Mouse (Mus musculus): ENCODE measurements around the gene Zfand3. TPM values are rescaled to one million over a fixed set of nuclear protein-coding genes. Genes with fewer than 3 reads are reported as not detected.

The Zfand3 gene
- polyA plus RNA-seq, 1 experiment from 2014 or later = 49.9 TPM

DNA sequence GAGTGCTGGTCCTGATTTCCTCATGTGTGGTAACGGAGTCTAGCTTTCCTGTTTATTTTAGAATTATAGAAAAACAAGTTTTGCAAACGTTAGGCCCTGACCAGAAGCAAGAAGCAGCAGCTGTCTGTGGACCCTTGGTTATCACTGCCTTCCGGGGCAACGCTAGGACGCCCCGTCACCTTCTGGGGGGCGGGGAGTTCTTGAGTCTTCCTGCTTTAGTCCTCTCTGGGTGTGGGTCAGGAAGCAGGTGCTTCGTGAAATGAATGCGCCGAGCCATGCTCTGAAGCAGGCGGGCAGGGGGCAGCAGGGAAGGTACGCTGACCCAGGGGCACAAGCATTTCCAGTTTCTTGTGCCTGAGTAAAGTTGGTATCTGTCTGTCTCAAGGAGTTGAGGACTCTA lies 129.1 kb downstream of the Zfand3 start:
- no peaks in the 10 kb centered on the region for H3K27me3 ChIP-seq (ENCODE audit: control insufficient read depth, insufficient read depth, low read length)
- H3K4me1 ChIP-seq (ENCODE audit: control insufficient read depth, insufficient read depth, low read length) = peaks cover 12% of the 10 kb centered on the region; the same call in 1 of the 2 replicates
- 91% methylated on average over 12 of the region's 12 CpGs for WGBS
- no peak overlapping the region for H3K27ac ChIP-seq (replicated peaks; ENCODE audit: low read depth, low read length)
- H3K4me3 ChIP-seq (replicated peaks; ENCODE audit: low read depth, low read length) = no peak overlapping the region
- no peak for DNase-seq
- H3K4me2 ChIP-seq (ENCODE audit: low read length) = no peak overlapping the region
- H3K9me3 ChIP-seq (ENCODE audit: control insufficient read depth, low read length) = no peaks in the 10 kb centered on the region
- no peak overlapping the region for H3K9ac ChIP-seq (replicated peaks; ENCODE audit: low read length)
- no peak for ATAC-seq (ENCODE audit: low FRiP score, low TSS enrichment)
- H3K36me3 ChIP-seq (ENCODE audit: control insufficient read depth, insufficient read depth, low read length) = peaks cover 3% of the 10 kb centered on the region; the same call in 1 of the 2 replicates

DNA sequence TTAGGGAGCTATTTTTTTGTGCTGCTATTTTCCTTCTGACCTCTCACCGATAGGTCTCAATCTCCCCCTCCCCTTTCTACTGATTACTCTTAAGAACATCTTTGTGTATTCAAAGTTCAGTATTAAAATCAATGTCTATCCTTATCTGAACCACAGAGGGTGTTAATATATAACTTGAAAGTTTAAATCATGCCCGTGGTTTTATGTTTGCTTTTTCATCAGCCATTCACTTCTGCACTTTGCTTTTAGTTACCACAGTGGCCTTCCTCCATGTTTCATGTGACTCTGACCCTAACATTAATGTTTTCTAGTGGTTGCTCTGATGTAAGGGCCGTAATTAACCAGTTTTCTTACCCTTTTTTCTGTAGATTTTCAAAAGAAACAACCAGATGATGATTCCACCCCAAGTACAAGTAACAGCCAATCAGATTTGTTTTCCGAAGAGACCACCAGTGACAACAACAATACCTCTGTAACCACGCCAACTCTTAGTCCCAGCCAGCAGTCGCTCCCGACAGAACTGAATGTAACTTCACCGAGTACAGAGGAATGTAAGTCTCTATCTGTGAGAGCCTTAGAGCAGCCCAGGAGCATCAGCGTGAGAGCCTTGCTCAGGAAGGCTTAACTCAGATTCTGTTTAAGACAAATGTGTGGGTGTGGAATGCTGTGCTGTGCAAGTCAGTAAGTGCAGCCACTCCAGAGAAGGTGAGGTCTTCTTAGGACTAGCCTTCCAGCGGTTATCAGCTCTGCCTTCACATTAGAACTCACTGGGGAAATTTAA lies 130.6 kb downstream of the Zfand3 start:
- Histone ChIP-seq H3K9ac (replicated peaks; ENCODE audit: low read length) (no peak overlapping the region), H3K27ac (replicated peaks; ENCODE audit: low read depth, low read length) (no peak overlapping the region), H3K36me3 (ENCODE audit: control insufficient read depth, insufficient read depth, low read length) (peaks cover 3% of the 10 kb centered on the region; the same call in 1 of the 2 replicates), H3K4me2 (ENCODE audit: low read length) (no peak overlapping the region), H3K4me3 (replicated peaks; ENCODE audit: low read depth, low read length) (no peak overlapping the region), H3K4me1 (ENCODE audit: control insufficient read depth, insufficient read depth, low read length) (peaks cover 6% of the 10 kb centered on the region; the same call in 1 of the 2 replicates), H3K9me3 (ENCODE audit: control insufficient read depth, low read length) (no peaks in the 10 kb centered on the region), H3K27me3 (ENCODE audit: control insufficient read depth, insufficient read depth, low read length) (no peaks in the 10 kb centered on the region)
- 82% methylated on average over 10 of the region's 10 CpGs for WGBS
- DNase-seq = no peak
- ATAC-seq (ENCODE audit: low FRiP score, low TSS enrichment) = no peak

DNA sequence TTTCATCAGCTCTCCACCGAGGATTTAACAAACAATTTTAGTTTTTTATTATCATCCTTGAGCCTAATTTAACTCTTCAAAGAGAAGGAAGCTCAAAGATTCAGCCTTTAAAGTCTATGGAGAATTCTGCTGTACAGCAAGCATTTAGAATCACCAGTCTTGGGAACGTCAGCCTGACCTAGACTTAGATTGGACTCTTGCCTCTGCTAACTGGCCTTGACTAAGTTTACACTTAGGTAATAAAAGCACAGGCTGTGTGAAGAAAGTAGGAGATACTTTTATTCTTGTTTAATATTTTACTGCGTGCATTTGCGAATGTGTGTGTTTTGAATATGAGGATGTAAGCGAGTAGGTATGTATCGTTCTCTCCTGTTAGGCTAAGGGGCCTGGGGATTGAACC lies 131.4 kb downstream of the Zfand3 start:
- no peak overlapping the region for H3K4me2 ChIP-seq (ENCODE audit: low read length)
- no peak overlapping the region for H3K27ac ChIP-seq (replicated peaks; ENCODE audit: low read depth, low read length)
- DNase-seq (no peak), ATAC-seq (ENCODE audit: low FRiP score, low TSS enrichment) (no peak)
- peaks cover 3% of the 10 kb centered on the region; the same call in 1 of the 2 replicates for H3K36me3 ChIP-seq (ENCODE audit: control insufficient read depth, insufficient read depth, low read length)
- H3K4me3 ChIP-seq (replicated peaks; ENCODE audit: low read depth, low read length) = no peak overlapping the region
- H3K4me1 ChIP-seq (ENCODE audit: control insufficient read depth, insufficient read depth, low read length) = peaks cover 4% of the 10 kb centered on the region; the same call in 1 of the 2 replicates
- no peaks in the 10 kb centered on the region for H3K9me3 ChIP-seq (ENCODE audit: control insufficient read depth, low read length)
- H3K9ac ChIP-seq (replicated peaks; ENCODE audit: low read length) = no peak overlapping the region
- 95% methylated on average over 6 of the region's 6 CpGs for WGBS
- H3K27me3 ChIP-seq (ENCODE audit: control insufficient read depth, insufficient read depth, low read length) = no peaks in the 10 kb centered on the region

- Histone ChIP-seq H3K27me3 (ENCODE audit: control insufficient read depth, insufficient read depth, low read length) (no peaks in the 10 kb centered on the region), H3K4me3 (replicated peaks; ENCODE audit: low read depth, low read length) (no peak overlapping the region), H3K9ac (replicated peaks; ENCODE audit: low read length) (no peak overlapping the region), H3K9me3 (ENCODE audit: control insufficient read depth, low read length) (no peaks in the 10 kb centered on the region), H3K27ac (replicated peaks; ENCODE audit: low read depth, low read length) (no peak overlapping the region), H3K4me1 (ENCODE audit: control insufficient read depth, insufficient read depth, low read length) (peaks cover 4% of the 10 kb centered on the region; the same call in 1 of the 2 replicates), H3K4me2 (ENCODE audit: low read length) (no peak overlapping the region), H3K36me3 (ENCODE audit: control insufficient read depth, insufficient read depth, low read length) (peaks cover 3% of the 10 kb centered on the region; the same call in 1 of the 2 replicates)
- DNase-seq (no peak), ATAC-seq (ENCODE audit: low FRiP score, low TSS enrichment) (no peak)
- 95% methylated on average over 5 of the region's 5 CpGs for WGBS
These were observed 132.2 kb downstream of the Zfand3 start for GRCm38 (mm10) chr17:30136684-30137083.

DNA sequence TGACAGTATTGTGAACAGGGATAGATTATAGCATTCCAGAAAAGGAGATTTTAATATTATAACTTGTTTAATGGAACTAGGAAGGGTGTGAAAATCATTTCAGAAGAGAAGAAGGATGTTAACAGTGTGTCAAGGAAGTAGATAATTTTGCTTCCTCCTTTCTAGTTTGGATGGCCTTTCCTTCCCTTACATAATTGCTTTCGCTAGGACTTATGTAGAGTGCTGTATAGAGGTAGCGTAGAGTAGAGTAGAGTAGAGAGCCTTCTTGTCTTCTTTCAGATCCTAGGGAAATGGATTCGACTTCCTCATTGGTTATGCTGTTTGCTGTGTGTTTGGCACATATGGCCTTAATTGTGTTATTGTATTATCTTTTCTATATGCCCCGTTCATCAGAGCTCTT lies 132.6 kb downstream of the Zfand3 start:
- Histone ChIP-seq H3K4me2 (ENCODE audit: low read length) (no peak overlapping the region), H3K9ac (replicated peaks; ENCODE audit: low read length) (no peak overlapping the region), H3K27ac (replicated peaks; ENCODE audit: low read depth, low read length) (no peak overlapping the region), H3K27me3 (ENCODE audit: control insufficient read depth, insufficient read depth, low read length) (no peaks in the 10 kb centered on the region), H3K9me3 (ENCODE audit: control insufficient read depth, low read length) (no peaks in the 10 kb centered on the region), H3K4me1 (ENCODE audit: control insufficient read depth, insufficient read depth, low read length) (peaks cover 4% of the 10 kb centered on the region; the same call in 1 of the 2 replicates), H3K36me3 (ENCODE audit: control insufficient read depth, insufficient read depth, low read length) (peaks cover 3% of the 10 kb centered on the region; the same call in 1 of the 2 replicates), H3K4me3 (replicated peaks; ENCODE audit: low read depth, low read length) (no peak overlapping the region)
- ATAC-seq (ENCODE audit: low FRiP score, low TSS enrichment) (no peak), DNase-seq (no peak)
- WGBS = 95% methylated on average over 4 of the region's 4 CpGs

DNA sequence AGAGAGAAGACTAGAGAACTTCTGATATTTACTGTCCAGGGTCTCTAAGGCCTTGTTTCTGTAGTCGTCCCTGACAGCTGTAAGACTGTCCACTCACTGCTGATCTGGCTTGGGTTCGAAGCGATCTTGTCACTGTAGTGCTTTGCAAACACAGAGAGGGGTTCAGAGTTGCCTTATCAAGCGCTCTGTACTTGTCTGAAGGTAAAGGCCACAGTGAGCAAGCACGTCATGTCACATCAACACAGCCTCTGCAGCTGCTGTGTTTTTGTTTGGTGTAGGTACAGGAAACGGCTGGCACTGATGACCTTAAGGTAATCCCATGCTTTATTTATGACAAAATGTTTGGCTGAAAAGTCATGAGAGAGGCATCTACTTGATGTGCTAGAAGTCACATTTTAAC lies 139.6 kb downstream of the Zfand3 start:
- ATAC-seq (ENCODE audit: low FRiP score, low TSS enrichment) (no peak), DNase-seq (no peak)
- no peaks in the 10 kb centered on the region for H3K27me3 ChIP-seq (ENCODE audit: control insufficient read depth, insufficient read depth, low read length)
- H3K9me3 ChIP-seq (ENCODE audit: control insufficient read depth, low read length) = no peaks in the 10 kb centered on the region
- H3K4me2 ChIP-seq (ENCODE audit: low read length) = no peak overlapping the region
- no peaks in the 10 kb centered on the region for H3K36me3 ChIP-seq (ENCODE audit: control insufficient read depth, insufficient read depth, low read length)
- WGBS = 85% methylated on average over 6 of the region's 6 CpGs
- H3K9ac ChIP-seq (replicated peaks; ENCODE audit: low read length) = no peak overlapping the region
- peaks cover 30% of the 10 kb centered on the region for H3K4me1 ChIP-seq (ENCODE audit: control insufficient read depth, insufficient read depth, low read length)
- H3K4me3 ChIP-seq (replicated peaks; ENCODE audit: low read depth, low read length) = no peak overlapping the region
- H3K27ac ChIP-seq (replicated peaks; ENCODE audit: low read depth, low read length) = no peak overlapping the region

DNA sequence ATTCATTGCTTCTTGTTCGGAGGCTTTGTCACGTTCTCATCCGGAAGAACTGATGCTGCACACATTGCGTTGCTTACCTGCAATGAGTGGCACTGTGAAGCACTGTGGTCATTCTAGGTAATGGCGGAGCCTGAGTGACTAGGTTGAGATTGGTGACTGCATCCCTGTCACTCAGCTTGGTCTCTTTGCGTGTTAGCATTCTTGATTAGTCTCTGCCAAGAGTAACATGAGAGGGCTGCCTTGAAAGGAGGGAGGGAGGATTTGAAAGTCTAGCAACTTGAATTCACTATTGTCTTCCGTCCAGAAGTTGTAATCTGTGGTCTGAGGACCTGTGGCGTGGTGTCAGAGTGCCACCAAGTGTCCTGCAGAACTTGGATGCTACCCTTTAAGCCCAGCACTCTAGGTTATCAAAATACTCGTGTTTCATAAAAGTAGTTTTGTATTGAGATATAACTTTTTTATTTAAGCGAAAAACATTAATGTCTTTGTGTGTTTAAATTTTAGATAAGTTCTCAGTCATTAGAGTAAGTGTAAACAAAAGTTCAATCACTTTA lies 141.1 kb downstream of the Zfand3 start:
- Histone ChIP-seq H3K4me2 (ENCODE audit: low read length) (no peak overlapping the region), H3K27me3 (ENCODE audit: control insufficient read depth, insufficient read depth, low read length) (no peaks in the 10 kb centered on the region), H3K4me3 (replicated peaks; ENCODE audit: low read depth, low read length) (no peak overlapping the region), H3K9me3 (ENCODE audit: control insufficient read depth, low read length) (no peaks in the 10 kb centered on the region), H3K36me3 (ENCODE audit: control insufficient read depth, insufficient read depth, low read length) (no peaks in the 10 kb centered on the region), H3K27ac (replicated peaks; ENCODE audit: low read depth, low read length) (no peak overlapping the region), H3K9ac (replicated peaks; ENCODE audit: low read length) (no peak overlapping the region), H3K4me1 (ENCODE audit: control insufficient read depth, insufficient read depth, low read length) (peaks cover 46% of the 10 kb centered on the region)
- WGBS = 74% methylated on average over 10 of the region's 10 CpGs
- DNase-seq (no peak), ATAC-seq (ENCODE audit: low FRiP score, low TSS enrichment) (no peak)

GRCm38 (mm10) chr17:30146555-30146954 lies 142.0 kb downstream of the Zfand3 start:
- H3K4me2 ChIP-seq (ENCODE audit: low read length) = no peak overlapping the region
- no peak for DNase-seq
- H3K9ac ChIP-seq (replicated peaks; ENCODE audit: low read length) = no peak overlapping the region
- H3K36me3 ChIP-seq (ENCODE audit: control insufficient read depth, insufficient read depth, low read length) = no peaks in the 10 kb centered on the region
- H3K27ac ChIP-seq (replicated peaks; ENCODE audit: low read depth, low read length) = 0 out of 2 replicates have a peak overlapping the region, but pooled peaks have one; percentile 9
- H3K9me3 ChIP-seq (ENCODE audit: control insufficient read depth, low read length) = no peaks in the 10 kb centered on the region
- peaks cover 47% of the 10 kb centered on the region for H3K4me1 ChIP-seq (ENCODE audit: control insufficient read depth, insufficient read depth, low read length)
- H3K4me3 ChIP-seq (replicated peaks; ENCODE audit: low read depth, low read length) = no peak overlapping the region
- WGBS = 88% methylated on average over 7 of the region's 7 CpGs
- ATAC-seq (ENCODE audit: low FRiP score, low TSS enrichment) = no peak
- no peaks in the 10 kb centered on the region for H3K27me3 ChIP-seq (ENCODE audit: control insufficient read depth, insufficient read depth, low read length)

GRCm38 (mm10) chr17:30147897-30148296 lies 143.4 kb downstream of the Zfand3 start:
- H3K36me3 ChIP-seq (ENCODE audit: control insufficient read depth, insufficient read depth, low read length) = no peaks in the 10 kb centered on the region
- DNase-seq (no peak), ATAC-seq (ENCODE audit: low FRiP score, low TSS enrichment) (no peak)
- H3K9me3 ChIP-seq (ENCODE audit: control insufficient read depth, low read length) = no peaks in the 10 kb centered on the region
- 57% methylated on average over 1 of the region's 1 CpGs for WGBS
- H3K4me1 ChIP-seq (ENCODE audit: control insufficient read depth, insufficient read depth, low read length) = peaks cover 55% of the 10 kb centered on the region
- H3K9ac ChIP-seq (replicated peaks; ENCODE audit: low read length) = no peak overlapping the region
- no peak overlapping the region for H3K4me2 ChIP-seq (ENCODE audit: low read length)
- no peaks in the 10 kb centered on the region for H3K27me3 ChIP-seq (ENCODE audit: control insufficient read depth, insufficient read depth, low read length)
- no peak overlapping the region for H3K27ac ChIP-seq (replicated peaks; ENCODE audit: low read depth, low read length)
- no peak overlapping the region for H3K4me3 ChIP-seq (replicated peaks; ENCODE audit: low read depth, low read length)

All from midbrain, embryonic 14.5 days (tissue).